Mouse (Mus musculus): ENCODE results near the gene Ptar1. TPM values are rescaled to one million over a fixed set of nuclear protein-coding genes. Genes with fewer than 3 reads are reported as not detected.

Ptar1 gene
- total and polyA plus RNA-seq, 2 experiments from 2014 or later, result 4.1 to 17.0 TPM

GRCm38 (mm10) chr19:23758554-23759321 is 71.5 kb downstream of the Ptar1 start, which contains the start of gene Apba1:
Gene Apba1, plus strand, starts transcription at chr19:23758887.
- no peaks in the 10 kb centered on the region for H3K36me3 ChIP-seq (replicated peaks; ENCODE audit: control insufficient read depth, insufficient read depth, low read length)
- peak within 1 kb of the TSS; percentile 49 for H3K9ac ChIP-seq (replicated peaks; ENCODE audit: low read depth, low read length)
- H3K27ac ChIP-seq (ENCODE audit: low read depth), result peak within 1 kb of the TSS; percentile 71
- H3K4me3 ChIP-seq (ENCODE audit: low read depth, low read length), result peak within 1 kb of the TSS; percentile 67
- TF ChIP-seq CTCF (IDR thresholded peaks at IDR 0.05; ENCODE audit: low read depth), result 0 out of 2 replicates have a peak, but pooled peaks have one; percentile 15
- no peak for TF ChIP-seq EP300 (IDR thresholded peaks at IDR 0.05; ENCODE audit: low read depth)
- 0 out of 2 replicates have a peak, but pooled peaks cover 3% of the 10 kb centered on the region for H3K9me3 ChIP-seq (replicated peaks; ENCODE audit: control insufficient read depth, low read length)
- H3K4me2 ChIP-seq (ENCODE audit: low read depth, low read length), result peak within 1 kb of the TSS; percentile 82
- ATAC-seq (ENCODE audit: insufficient read depth, low read depth) (peak; percentile 81), DNase-seq (ENCODE audit: low spot score) (peak; percentile 54)
- no peaks in the 10 kb centered on the region for H3K4me1 ChIP-seq (ENCODE audit: control insufficient read depth, insufficient read depth)
- under 1% methylated on average over 88 of the region's 98 CpGs for WGBS
- peaks cover 22% of the 10 kb centered on the region for H3K27me3 ChIP-seq (ENCODE audit: control insufficient read depth, insufficient read depth, low read length)

- H3K9me3 ChIP-seq (replicated peaks; ENCODE audit: control insufficient read depth, low read length), result 0 out of 2 replicates have a peak, but pooled peaks cover 2% of the 10 kb centered on the region
- DNase-seq (ENCODE audit: low spot score), result no peak
- no peak overlapping the region for H3K27ac ChIP-seq (ENCODE audit: low read depth)
- TF ChIP-seq CTCF (IDR thresholded peaks at IDR 0.05; ENCODE audit: low read depth) (no peak), EP300 (IDR thresholded peaks at IDR 0.05; ENCODE audit: low read depth) (no peak)
- 4% methylated on average over 17 of the region's 17 CpGs for WGBS
- H3K4me2 ChIP-seq (ENCODE audit: low read depth, low read length), result peak overlapping the region; percentile 82
- H3K36me3 ChIP-seq (replicated peaks; ENCODE audit: control insufficient read depth, insufficient read depth, low read length), result no peaks in the 10 kb centered on the region
- peak overlapping the region; percentile 67 for H3K4me3 ChIP-seq (ENCODE audit: low read depth, low read length)
- H3K9ac ChIP-seq (replicated peaks; ENCODE audit: low read depth, low read length), result no peak overlapping the region
- no peaks in the 10 kb centered on the region for H3K4me1 ChIP-seq (ENCODE audit: control insufficient read depth, insufficient read depth)
- no peak for ATAC-seq (ENCODE audit: insufficient read depth, low read depth)
- H3K27me3 ChIP-seq (ENCODE audit: control insufficient read depth, insufficient read depth, low read length), result peaks cover 22% of the 10 kb centered on the region
These were observed 72.2 kb downstream of the Ptar1 start for GRCm38 (mm10) chr19:23759322-23759945.

- H3K4me2 ChIP-seq (ENCODE audit: low read depth, low read length), result no peak overlapping the region
- WGBS, result 77% methylated on average over 6 of the region's 6 CpGs
- H3K27ac ChIP-seq (ENCODE audit: low read depth), result no peak overlapping the region
- no peak overlapping the region for H3K9ac ChIP-seq (replicated peaks; ENCODE audit: low read depth, low read length)
- H3K27me3 ChIP-seq (ENCODE audit: control insufficient read depth, insufficient read depth, low read length), result peaks cover 18% of the 10 kb centered on the region
- no peak for TF ChIP-seq CTCF (IDR thresholded peaks at IDR 0.05; ENCODE audit: low read depth)
- no peak for TF ChIP-seq EP300 (IDR thresholded peaks at IDR 0.05; ENCODE audit: low read depth)
- H3K36me3 ChIP-seq (replicated peaks; ENCODE audit: control insufficient read depth, insufficient read depth, low read length), result no peaks in the 10 kb centered on the region
- DNase-seq (ENCODE audit: low spot score) (no peak), ATAC-seq (ENCODE audit: insufficient read depth, low read depth) (no peak)
- no peaks in the 10 kb centered on the region for H3K9me3 ChIP-seq (replicated peaks; ENCODE audit: control insufficient read depth, low read length)
- H3K4me3 ChIP-seq (ENCODE audit: low read depth, low read length), result no peak overlapping the region
- H3K4me1 ChIP-seq (ENCODE audit: control insufficient read depth, insufficient read depth), result no peaks in the 10 kb centered on the region
These were observed 76.1 kb downstream of the Ptar1 start for GRCm38 (mm10) chr19:23763371-23763770.

- H3K27me3 ChIP-seq (ENCODE audit: control insufficient read depth, insufficient read depth, low read length), result peaks cover 18% of the 10 kb centered on the region
- H3K4me2 ChIP-seq (ENCODE audit: low read depth, low read length), result no peak overlapping the region
- H3K9me3 ChIP-seq (replicated peaks; ENCODE audit: control insufficient read depth, low read length), result no peaks in the 10 kb centered on the region
- no peak overlapping the region for H3K27ac ChIP-seq (ENCODE audit: low read depth)
- H3K4me1 ChIP-seq (ENCODE audit: control insufficient read depth, insufficient read depth), result no peaks in the 10 kb centered on the region
- ATAC-seq (ENCODE audit: insufficient read depth, low read depth) (no peak), DNase-seq (ENCODE audit: low spot score) (no peak)
- WGBS, result 76% methylated on average over 2 of the region's 2 CpGs
- no peaks in the 10 kb centered on the region for H3K36me3 ChIP-seq (replicated peaks; ENCODE audit: control insufficient read depth, insufficient read depth, low read length)
- no peak for TF ChIP-seq EP300 (IDR thresholded peaks at IDR 0.05; ENCODE audit: low read depth)
- TF ChIP-seq CTCF (IDR thresholded peaks at IDR 0.05; ENCODE audit: low read depth), result no peak
- no peak overlapping the region for H3K4me3 ChIP-seq (ENCODE audit: low read depth, low read length)
- H3K9ac ChIP-seq (replicated peaks; ENCODE audit: low read depth, low read length), result no peak overlapping the region
These were observed 76.8 kb downstream of the Ptar1 start for GRCm38 (mm10) chr19:23764051-23764450.

- ATAC-seq (ENCODE audit: insufficient read depth, low read depth), result no peak
- H3K9ac ChIP-seq (replicated peaks; ENCODE audit: low read depth, low read length), result no peak overlapping the region
These were observed 81.6 kb downstream of the Ptar1 start for GRCm38 (mm10) chr19:23768864-23769263.

More at GRCm38 (mm10) chr19:23768864-23769263, 81.6 kb downstream of the Ptar1 start:
- no peak for DNase-seq (ENCODE audit: low spot score)
- Histone ChIP-seq H3K4me3 (ENCODE audit: low read depth, low read length) (no peak overlapping the region), H3K36me3 (replicated peaks; ENCODE audit: control insufficient read depth, insufficient read depth, low read length) (no peaks in the 10 kb centered on the region), H3K9me3 (replicated peaks; ENCODE audit: control insufficient read depth, low read length) (no peaks in the 10 kb centered on the region), H3K27me3 (ENCODE audit: control insufficient read depth, insufficient read depth, low read length) (no peaks in the 10 kb centered on the region), H3K4me2 (ENCODE audit: low read depth, low read length) (no peak overlapping the region), H3K27ac (ENCODE audit: low read depth) (no peak overlapping the region), H3K4me1 (ENCODE audit: control insufficient read depth, insufficient read depth) (no peaks in the 10 kb centered on the region)
- TF ChIP-seq EP300 (IDR thresholded peaks at IDR 0.05; ENCODE audit: low read depth) (no peak), CTCF (IDR thresholded peaks at IDR 0.05; ENCODE audit: low read depth) (no peak)
- WGBS, result 73% methylated on average over 5 of the region's 5 CpGs
